Mouse (Mus musculus) mouse trophoblast stem cell (cell line): Measurements from ENCODE around the gene Gm498.

ENCODE experiments used
- in situ Hi-C, 2 experiments: fragments of 300-500 bp; cut with MseI, MboI; formaldehyde crosslinking; loops; 2 replicates in 1 of 2; 3 replicates in 1 of 2; pipeline ENCODE4 v1.15.1; 2025

Gene Gm498

GRCm38 (mm10) chr7:143891146-143891545 lies 24.5 kb downstream of the Gm498 start:
- in situ Hi-C loops, result no loop called here

- in situ Hi-C loops, result no loop called here
These were observed 25.7 kb downstream of the Gm498 start for GRCm38 (mm10) chr7:143892361-143892760.

GRCm38 (mm10) chr7:143900667-143901066 lies 34.0 kb downstream of the Gm498 start:
- in situ Hi-C loops, result loop anchor here (10.0 kb wide), 2 partner anchors 66 to 96 kb away; no protein-coding TSS in a partner anchor

- in situ Hi-C loops, result loop anchor here (10.0 kb wide), 2 partner anchors 70 to 100 kb away; no protein-coding TSS in a partner anchor
These were observed 38.5 kb downstream of the Gm498 start for GRCm38 (mm10) chr7:143905176-143905575.

- in situ Hi-C loops, result loop anchor here (10.0 kb wide), 2 partner anchors 71 to 101 kb away; no protein-coding TSS in a partner anchor
These were observed 39.0 kb downstream of the Gm498 start for GRCm38 (mm10) chr7:143905606-143906005.

- in situ Hi-C loops, result no loop called here
These were observed 47.0 kb downstream of the Gm498 start for GRCm38 (mm10) chr7:143913611-143914010.

- in situ Hi-C loops, result no loop called here
These were observed 52.5 kb downstream of the Gm498 start for GRCm38 (mm10) chr7:143919031-143919679.

GRCm38 (mm10) chr7:143929899-143930298 lies 63.3 kb downstream of the Gm498 start:
- in situ Hi-C loops, result no loop called here

- in situ Hi-C loops, result no loop called here
These were observed 72.0 kb downstream of the Gm498 start for GRCm38 (mm10) chr7:143938647-143939046.

GRCm38 (mm10) chr7:143939476-143939875 lies 72.8 kb downstream of the Gm498 start:
- in situ Hi-C loops, result no loop called here

- in situ Hi-C loops, result no loop called here
These were observed 76.5 kb downstream of the Gm498 start for GRCm38 (mm10) chr7:143942941-143943691.

GRCm38 (mm10) chr7:143944421-143944980 lies 77.9 kb downstream of the Gm498 start:
- in situ Hi-C loops, result no loop called here
